Mouse (Mus musculus): ENCODE results near the gene Zdhhc1.
A peak's percentile ranks its signal among the peaks of the same experiment; 100 is the strongest.

DNA sequence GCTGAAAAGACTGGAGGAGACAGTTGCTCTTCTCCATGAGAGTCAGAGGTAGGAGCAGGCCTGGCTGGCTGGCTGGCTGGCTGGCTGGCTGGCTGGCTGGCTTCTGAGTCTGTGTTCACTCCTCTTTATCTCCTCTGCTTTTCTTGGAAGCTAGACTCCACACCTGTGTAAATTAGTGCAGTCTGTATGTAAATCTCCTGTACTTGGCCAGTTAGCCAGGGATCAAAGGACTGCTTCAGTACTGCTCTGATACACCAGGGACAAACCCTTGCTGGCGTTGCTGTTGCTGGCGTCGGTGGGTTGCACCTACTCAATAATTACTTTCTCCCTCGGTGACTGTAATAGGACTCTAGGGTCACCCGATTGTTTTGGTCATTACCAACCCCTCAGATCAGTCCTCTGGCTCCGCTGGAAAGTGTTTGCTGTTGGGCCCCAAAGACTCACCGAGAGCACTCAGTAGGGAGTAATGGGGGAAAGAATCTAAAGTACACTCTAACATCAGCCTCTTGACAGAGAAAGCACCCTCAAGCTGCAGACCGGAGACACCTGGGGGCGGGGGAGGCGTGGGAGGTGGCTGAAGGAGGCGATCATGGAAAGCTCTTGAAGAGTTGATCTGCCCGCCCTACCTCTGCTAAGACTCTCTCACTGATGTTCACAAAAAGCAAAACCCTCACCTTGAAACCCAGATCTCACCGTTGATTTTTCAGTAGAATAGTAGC is 35.5 kb downstream of the Zdhhc1 start:
- TF ChIP-seq CTCF (IDR thresholded peaks at IDR 0.05) (no peak), EP300 (IDR thresholded peaks at IDR 0.05) (peak; percentile 85)
